Mouse (Mus musculus): ENCODE results near the gene 4931428L18Rik. TPM values are rescaled to one million over a fixed set of nuclear protein-coding genes. Genes with fewer than 3 reads are reported as not detected.

The 4931428L18Rik gene
- polyA plus RNA-seq, 1 experiment, result not detected

DNA sequence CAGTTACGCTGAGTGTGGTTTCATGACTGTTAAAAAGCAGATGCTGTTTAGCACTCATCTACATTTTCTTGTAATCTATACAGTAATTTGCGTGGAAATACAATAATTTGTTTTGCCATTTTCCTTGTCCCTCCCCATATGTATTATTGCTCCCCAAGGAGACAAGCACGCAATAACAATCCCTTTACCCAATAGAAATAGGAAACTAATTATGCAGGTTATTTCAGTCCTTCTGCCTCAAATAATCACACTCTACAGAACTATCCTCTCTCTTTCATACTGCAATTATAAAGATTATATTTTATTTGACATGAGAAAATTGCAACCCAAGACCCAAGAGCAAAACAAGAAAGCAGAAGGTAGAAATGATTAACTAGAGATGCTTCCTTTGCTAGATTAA is 25.5 kb downstream of the 4931428L18Rik start:
- Histone ChIP-seq H3K4me3 (ENCODE audit: insufficient read depth, low read length) (no peak overlapping the region), H3K4me1 (ENCODE audit: control insufficient read depth, insufficient read depth, low read length) (no peaks in the 10 kb centered on the region), H3K27ac (ENCODE audit: insufficient read depth, low read depth, low read length) (no peak overlapping the region)
- TF ChIP-seq CTCF (IDR thresholded peaks at IDR 0.05; ENCODE audit: low read depth, low read length), result no peak
- TF ChIP-seq POLR2A (IDR thresholded peaks at IDR 0.05; ENCODE audit: borderline replicate concordance, low read depth, low read length), result no peak

DNA sequence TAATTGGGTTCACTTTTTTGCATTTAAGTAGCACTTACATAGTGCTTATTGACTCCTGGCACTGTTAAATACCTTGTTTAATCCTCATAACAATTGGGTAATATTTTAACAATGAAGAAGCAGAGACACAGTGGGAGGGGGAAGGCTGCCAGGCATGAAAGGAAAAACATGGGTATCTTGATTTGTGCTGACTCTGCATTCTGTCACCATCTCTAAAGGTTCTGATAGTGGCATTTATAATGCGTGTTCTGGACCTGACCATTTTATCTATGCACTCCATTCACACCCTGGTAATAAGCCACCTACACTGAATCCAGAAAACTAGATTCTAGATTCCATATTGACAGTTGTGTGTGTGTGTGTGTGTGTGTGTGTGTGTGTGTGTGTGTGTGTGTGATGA is 26.9 kb downstream of the 4931428L18Rik start:
- Histone ChIP-seq H3K27ac (ENCODE audit: insufficient read depth, low read depth, low read length) (no peak overlapping the region), H3K4me3 (ENCODE audit: insufficient read depth, low read length) (no peak overlapping the region), H3K4me1 (ENCODE audit: control insufficient read depth, insufficient read depth, low read length) (no peaks in the 10 kb centered on the region)
- TF ChIP-seq CTCF (IDR thresholded peaks at IDR 0.05; ENCODE audit: low read depth, low read length) (no peak), POLR2A (IDR thresholded peaks at IDR 0.05; ENCODE audit: borderline replicate concordance, low read depth, low read length) (no peak)

DNA sequence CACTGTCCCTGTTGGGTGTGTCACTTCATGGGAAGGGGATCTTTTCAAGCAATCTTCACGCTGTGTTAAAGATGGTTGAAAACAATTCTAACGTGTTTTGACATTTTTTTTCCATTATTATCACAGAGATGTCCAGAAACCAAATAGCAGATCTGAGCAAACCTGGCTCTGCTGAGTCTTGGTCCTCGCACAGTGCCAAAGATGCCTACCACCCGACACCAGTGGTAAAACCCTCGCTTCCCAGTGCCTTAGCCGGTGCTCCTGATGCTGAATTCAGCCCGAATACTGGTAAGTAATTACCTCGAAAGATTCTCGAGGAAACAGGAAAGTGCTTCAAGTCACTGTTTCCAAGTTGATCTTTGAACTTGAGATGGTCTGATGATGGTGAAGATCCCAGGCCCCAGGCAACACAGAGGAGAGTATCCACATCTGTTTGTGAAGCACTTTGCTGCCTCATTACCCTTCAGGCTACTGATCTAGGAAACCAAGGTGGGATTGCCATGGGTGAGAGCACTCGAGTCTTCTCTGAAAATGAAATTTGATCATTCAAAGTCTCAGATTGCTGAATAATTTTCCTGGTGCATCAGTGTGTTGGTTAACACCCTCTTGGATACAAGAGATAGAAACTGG is 32.1 kb downstream of the 4931428L18Rik start:
- H3K27ac ChIP-seq (ENCODE audit: insufficient read depth, low read depth, low read length), result no peak overlapping the region
- no peaks in the 10 kb centered on the region for H3K4me1 ChIP-seq (ENCODE audit: control insufficient read depth, insufficient read depth, low read length)
- TF ChIP-seq CTCF (IDR thresholded peaks at IDR 0.05; ENCODE audit: low read depth, low read length) (no peak), POLR2A (IDR thresholded peaks at IDR 0.05; ENCODE audit: borderline replicate concordance, low read depth, low read length) (no peak)
- H3K4me3 ChIP-seq (ENCODE audit: insufficient read depth, low read length), result no peak overlapping the region

DNA sequence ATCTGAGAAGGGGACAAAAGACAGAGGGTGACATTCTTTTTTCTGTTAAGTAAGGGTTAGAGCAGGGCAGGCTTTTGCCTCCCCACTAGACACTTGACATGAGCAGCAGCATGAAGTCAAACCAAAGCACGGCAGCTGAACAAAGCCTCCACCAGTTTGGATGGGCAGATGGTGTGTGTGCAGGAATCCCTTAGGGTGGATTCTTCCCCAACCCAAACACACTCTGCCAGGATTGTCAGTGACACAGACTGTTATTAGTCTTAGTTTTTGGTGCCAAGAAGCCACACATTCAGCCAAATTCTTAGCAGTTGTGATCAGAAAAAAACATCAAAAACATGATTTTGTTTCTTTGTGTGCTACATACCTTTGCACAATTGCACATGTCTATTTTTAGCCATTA is 44.2 kb downstream of the 4931428L18Rik start:
- no peaks in the 10 kb centered on the region for H3K4me1 ChIP-seq (ENCODE audit: control insufficient read depth, insufficient read depth, low read length)
- H3K4me3 ChIP-seq (ENCODE audit: insufficient read depth, low read length), result no peak overlapping the region
- no peak overlapping the region for H3K27ac ChIP-seq (ENCODE audit: insufficient read depth, low read depth, low read length)
- TF ChIP-seq CTCF (IDR thresholded peaks at IDR 0.05; ENCODE audit: low read depth, low read length), result no peak
- no peak for TF ChIP-seq POLR2A (IDR thresholded peaks at IDR 0.05; ENCODE audit: borderline replicate concordance, low read depth, low read length)

DNA sequence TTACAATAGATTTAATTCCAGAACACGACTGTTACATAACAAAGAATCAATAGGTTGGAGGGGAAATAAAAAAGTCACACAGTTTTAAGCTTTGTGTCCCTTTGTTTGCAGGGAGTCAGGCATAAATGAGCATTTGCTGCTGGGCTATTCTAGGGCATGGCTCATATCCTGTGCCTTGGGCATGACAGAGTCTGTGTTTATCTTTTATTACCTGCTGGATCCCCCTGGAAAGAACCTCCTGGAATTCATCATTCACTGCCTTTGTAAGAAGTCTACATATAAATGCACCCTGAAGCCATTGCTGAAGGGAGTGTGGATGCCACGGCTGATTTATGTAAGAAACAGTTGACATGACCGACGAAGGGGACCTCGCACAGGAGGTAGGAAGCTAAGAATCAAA is 46.4 kb downstream of the 4931428L18Rik start, which contains the start of gene Lgsn:
Gene Lgsn, plus strand, starts transcription at position 301 of the 400 bp plus-strand sequence.
- Histone ChIP-seq H3K4me1 (ENCODE audit: control insufficient read depth, insufficient read depth, low read length) (no peaks in the 10 kb centered on the region), H3K27ac (ENCODE audit: insufficient read depth, low read depth, low read length) (no peak within 1 kb of the TSS), H3K4me3 (ENCODE audit: insufficient read depth, low read length) (no peak within 1 kb of the TSS)
- TF ChIP-seq POLR2A (IDR thresholded peaks at IDR 0.05; ENCODE audit: borderline replicate concordance, low read depth, low read length) (no peak), CTCF (IDR thresholded peaks at IDR 0.05; ENCODE audit: low read depth, low read length) (no peak)

DNA sequence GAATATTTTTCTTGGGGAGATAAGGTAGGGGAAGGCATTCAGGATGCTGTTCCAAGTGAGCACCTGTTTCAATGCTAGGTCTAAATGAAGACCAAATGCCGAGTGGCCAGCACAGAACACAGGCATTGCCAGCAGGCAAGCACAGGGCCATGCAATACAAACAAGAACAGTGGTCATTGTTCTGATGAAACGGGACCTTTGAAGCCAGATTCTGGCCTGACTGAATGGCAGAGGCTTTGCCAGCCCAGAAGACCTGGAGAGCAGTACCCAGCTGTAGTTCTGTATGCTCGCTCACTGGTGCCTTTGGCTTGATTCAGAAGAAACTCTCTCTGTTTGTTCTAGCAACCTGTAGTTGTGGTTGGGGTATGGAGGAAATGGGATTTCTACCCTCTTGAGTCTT is 47.1 kb downstream of the 4931428L18Rik start:
- Histone ChIP-seq H3K4me1 (ENCODE audit: control insufficient read depth, insufficient read depth, low read length) (no peaks in the 10 kb centered on the region), H3K27ac (ENCODE audit: insufficient read depth, low read depth, low read length) (no peak overlapping the region), H3K4me3 (ENCODE audit: insufficient read depth, low read length) (no peak overlapping the region)
- TF ChIP-seq CTCF (IDR thresholded peaks at IDR 0.05; ENCODE audit: low read depth, low read length) (no peak), POLR2A (IDR thresholded peaks at IDR 0.05; ENCODE audit: borderline replicate concordance, low read depth, low read length) (no peak)

DNA sequence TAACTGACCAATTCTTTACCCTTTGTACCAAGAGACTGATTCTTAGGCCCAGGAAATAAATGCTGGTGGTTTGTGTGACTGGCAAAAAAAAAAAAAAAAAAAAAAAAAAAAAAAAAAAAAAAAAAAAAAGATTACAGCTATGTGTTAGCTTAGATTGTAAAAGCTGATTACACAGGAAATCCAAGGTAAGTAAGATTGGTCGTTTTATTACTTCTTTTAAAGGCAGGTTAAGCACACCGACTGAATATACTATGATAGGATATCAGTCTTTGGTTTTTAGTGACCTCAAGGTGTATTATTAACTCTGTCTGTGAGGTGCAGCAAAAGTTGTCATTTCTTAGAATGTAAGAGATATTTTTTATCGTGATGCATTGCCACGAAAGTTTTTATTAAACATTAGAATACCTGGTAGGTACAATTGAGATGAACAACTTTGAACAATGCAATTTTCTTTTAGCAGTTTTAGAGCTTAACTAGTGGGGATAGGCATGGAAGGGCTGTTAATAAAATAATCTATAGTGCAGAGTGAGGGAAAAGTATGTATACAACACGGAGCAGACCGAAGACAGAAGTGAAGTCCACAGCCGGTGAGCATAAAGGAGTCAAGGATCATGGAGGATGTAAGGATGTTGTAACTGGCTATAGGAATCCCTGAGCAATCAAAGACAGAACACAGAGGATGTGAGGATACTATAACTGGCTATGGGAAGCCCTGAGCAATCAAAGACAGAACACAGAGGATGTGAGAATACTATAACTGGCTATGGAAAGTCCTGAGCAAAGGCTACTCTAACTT is 57.0 kb downstream of the 4931428L18Rik start:
- Histone ChIP-seq H3K27ac (ENCODE audit: insufficient read depth, low read depth, low read length) (no peak overlapping the region), H3K4me3 (ENCODE audit: insufficient read depth, low read length) (no peak overlapping the region), H3K4me1 (ENCODE audit: control insufficient read depth, insufficient read depth, low read length) (no peaks in the 10 kb centered on the region)
- no peak for TF ChIP-seq CTCF (IDR thresholded peaks at IDR 0.05; ENCODE audit: low read depth, low read length)

DNA sequence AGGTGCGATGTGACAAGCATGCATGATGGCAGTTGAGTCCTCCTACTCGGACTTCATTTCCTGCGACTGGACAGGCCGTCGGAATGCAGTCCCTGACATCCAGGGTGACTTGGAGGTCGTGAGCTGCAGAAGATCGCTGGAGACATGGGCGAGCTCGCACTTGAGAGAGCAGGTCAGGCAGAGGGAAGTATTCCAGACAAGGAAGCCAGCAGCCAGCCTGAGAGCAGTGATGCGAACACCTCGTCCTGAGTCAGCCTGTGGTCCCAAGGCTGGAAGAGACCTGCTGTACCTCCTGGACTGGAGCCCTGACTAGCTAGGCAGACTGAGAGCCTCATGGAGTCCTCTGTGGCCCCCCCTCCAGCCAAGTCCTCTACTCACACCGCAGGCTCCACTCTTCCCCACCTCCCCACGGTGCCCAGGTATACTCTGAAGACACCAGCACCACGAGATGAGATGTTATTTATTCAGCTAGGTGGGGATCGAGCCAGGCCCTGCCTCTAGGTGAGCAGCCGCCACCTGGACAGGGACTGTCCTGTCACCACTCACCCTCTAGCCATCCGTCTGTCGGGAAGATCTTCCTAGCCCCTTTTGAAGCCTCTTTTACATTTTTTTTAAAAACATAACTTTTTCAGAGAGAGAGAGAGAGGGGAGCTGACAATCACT is 57.8 kb downstream of the 4931428L18Rik start:
- Histone ChIP-seq H3K27ac (ENCODE audit: insufficient read depth, low read depth, low read length) (no peak overlapping the region), H3K4me3 (ENCODE audit: insufficient read depth, low read length) (no peak overlapping the region), H3K4me1 (ENCODE audit: control insufficient read depth, insufficient read depth, low read length) (no peaks in the 10 kb centered on the region)
- TF ChIP-seq POLR2A (IDR thresholded peaks at IDR 0.05; ENCODE audit: borderline replicate concordance, low read depth, low read length) (no peak), CTCF (IDR thresholded peaks at IDR 0.05; ENCODE audit: low read depth, low read length) (no peak)

DNA sequence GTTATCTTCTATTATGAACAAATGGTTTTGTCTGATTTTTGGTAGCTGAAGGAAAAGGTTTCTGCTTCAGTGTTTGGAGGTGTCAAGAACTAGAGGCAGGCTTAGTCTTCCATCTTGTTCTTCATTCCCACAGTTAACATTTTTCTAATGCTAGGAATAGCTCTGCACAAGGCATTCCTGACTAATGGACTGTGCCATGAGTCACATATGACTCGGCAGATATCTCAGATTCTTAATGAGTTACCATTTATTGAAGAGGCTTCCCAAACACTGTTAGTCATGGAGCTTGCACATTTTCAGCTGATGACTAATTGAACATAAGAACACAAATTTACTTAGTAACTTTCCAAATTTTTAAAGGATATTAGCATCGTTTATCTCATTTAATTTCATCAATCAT is 65.6 kb downstream of the 4931428L18Rik start:
- H3K27ac ChIP-seq (ENCODE audit: insufficient read depth, low read depth, low read length), result no peak overlapping the region
- no peak for TF ChIP-seq CTCF (IDR thresholded peaks at IDR 0.05; ENCODE audit: low read depth, low read length)
- TF ChIP-seq POLR2A (IDR thresholded peaks at IDR 0.05; ENCODE audit: borderline replicate concordance, low read depth, low read length), result no peak
- H3K4me1 ChIP-seq (ENCODE audit: control insufficient read depth, insufficient read depth, low read length), result no peaks in the 10 kb centered on the region
- no peak overlapping the region for H3K4me3 ChIP-seq (ENCODE audit: insufficient read depth, low read length)

DNA sequence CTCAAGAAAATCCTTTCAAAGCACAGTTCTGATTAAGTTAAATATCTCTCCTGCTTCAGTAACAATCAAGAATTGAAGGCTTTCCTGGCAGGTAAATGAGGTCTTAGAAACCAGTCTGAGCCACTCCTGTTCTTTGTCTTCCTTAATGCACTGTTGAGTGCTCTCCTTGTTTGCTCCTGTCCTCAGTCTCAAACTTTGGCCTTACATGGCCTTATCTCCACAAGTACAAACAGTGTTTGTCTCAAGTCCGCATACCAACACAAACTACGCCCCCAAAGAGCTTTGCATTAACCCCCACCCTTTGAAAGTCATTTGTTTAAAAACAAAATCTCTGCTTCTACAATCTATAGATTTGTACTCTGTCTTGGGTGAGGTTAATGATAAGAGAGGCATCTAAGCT is 66.3 kb downstream of the 4931428L18Rik start:
- Histone ChIP-seq H3K27ac (ENCODE audit: insufficient read depth, low read depth, low read length) (no peak overlapping the region), H3K4me1 (ENCODE audit: control insufficient read depth, insufficient read depth, low read length) (no peaks in the 10 kb centered on the region), H3K4me3 (ENCODE audit: insufficient read depth, low read length) (no peak overlapping the region)
- no peak for TF ChIP-seq POLR2A (IDR thresholded peaks at IDR 0.05; ENCODE audit: borderline replicate concordance, low read depth, low read length)
- TF ChIP-seq CTCF (IDR thresholded peaks at IDR 0.05; ENCODE audit: low read depth, low read length), result no peak

All from bone marrow macrophage, adult 2 months (primary cell).